Mouse (Mus musculus): ENCODE data around the gene Zfp575.

- TF ChIP-seq CTCF (IDR thresholded peaks at IDR 0.05; ENCODE audit: low read depth, low read length) (no peak), GATA1 (IDR thresholded peaks at IDR 0.05; ENCODE audit: borderline replicate concordance, low read length) (no peak), TAL1 (conservative IDR thresholded peaks at IDR 0.05; ENCODE audit: low read depth, low read length) (peak; percentile 42), POLR2AphosphoS5 (IDR thresholded peaks at IDR 0.05; ENCODE audit: insufficient replicate concordance, low read depth, low read length) (no peak)
These were observed 4.3 kb upstream of the Zfp575 start for GRCm38 (mm10) chr7:24591735-24592134.
